Mouse (Mus musculus) limb, embryonic 15.5 days (tissue): ENCODE measurements around the gene Amy1. TPM values are rescaled to one million over a fixed set of nuclear protein-coding genes. Genes with fewer than 3 reads are reported as not detected.
"Not testable (repeated sequence)": the region's sequence is repeated elsewhere in the genome, so short reads cannot be mapped to it uniquely, and the experiment has no call there.

Experiments
- ATAC-seq: fragments of 200-750 bp; cut with Nextera tagmentation; 2 replicates; pipeline ENCODE4 v1.8.0; 2017; ENCODE audit warnings: low read depth, moderate TSS enrichment; ENCODE audit not compliant: insufficient number of reproducible peaks, low FRiP score, low TSS enrichment
- H3K27ac ChIP-seq: fragments of 300-500 bp; sonication (generic); 2 replicates; pipeline ENCODE4 v1.5.1; 2015; ENCODE audit warnings: moderate library complexity, mild to moderate bottlenecking, inconsistent platforms
- H3K27me3 ChIP-seq: fragments of 300-500 bp; sonication (generic); 2 replicates; pipeline ENCODE4 v1.6.1; 2015; ENCODE audit warnings: inconsistent platforms
- H3K36me3 ChIP-seq: fragments of 300-500 bp; sonication (generic); 2 replicates; pipeline ENCODE4 v1.6.1; 2015; ENCODE audit warnings: inconsistent platforms
- H3K4me1 ChIP-seq: fragments of 300-500 bp; sonication (generic); 2 replicates; pipeline ENCODE4 v1.6.1; 2015; ENCODE audit warnings: inconsistent platforms
- H3K4me2 ChIP-seq: fragments of 300-500 bp; sonication (generic); 2 replicates; pipeline ENCODE4 v1.6.1; 2015; ENCODE audit warnings: mild to moderate bottlenecking, inconsistent platforms
- H3K4me3 ChIP-seq: fragments of 300-500 bp; sonication (generic); 2 replicates; pipeline ENCODE4 v1.5.1; 2015; ENCODE audit warnings: mild to moderate bottlenecking, inconsistent platforms
- H3K9ac ChIP-seq: fragments of 300-500 bp; sonication (generic); 2 replicates; pipeline ENCODE4 v1.6.1; 2015; ENCODE audit warnings: inconsistent platforms
- H3K9me3 ChIP-seq: fragments of 300-500 bp; sonication (generic); 2 replicates; pipeline ENCODE4 v1.6.1; 2016; ENCODE audit warnings: inconsistent platforms
- WGBS: fragments of 180-500 bp; shearing (Covaris S2); methylation state at CpG from one replicate; pipeline ENCODE4 v1.1.7; 2015; 5-methylcytosine and 5-hydroxymethylcytosine counted together
- polyA plus RNA-seq: library from polyadenylated mRNA; unstranded; fragments of >200 nt; fragmentation: Nextera tagmentation; extraction: Ambion mirVana; gene quantifications from 2 replicates; pipeline ENCODE4 v1.2.1, GENCODE M21; 2015

The Amy1 gene
- polyA plus RNA-seq, 1 experiment from 2014 or later = 1.4 TPM

DNA sequence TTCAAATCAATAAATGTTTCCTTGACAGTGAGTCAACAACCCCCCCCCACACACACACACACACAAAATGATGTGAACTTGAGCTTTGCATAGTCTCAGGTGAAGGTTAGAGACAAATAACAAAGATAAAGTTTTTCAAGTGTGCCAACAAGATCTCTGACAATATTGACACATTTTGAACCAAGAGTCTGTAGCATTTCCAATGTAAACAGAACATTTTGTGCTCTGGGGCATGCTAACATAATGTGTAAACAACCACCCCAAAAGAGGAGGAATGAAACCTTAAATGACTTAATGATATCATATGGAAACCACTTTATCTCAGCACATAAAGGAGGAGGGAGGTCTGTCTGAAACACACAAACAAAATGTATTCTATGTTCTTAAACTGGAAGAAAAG, 66.8 kb downstream of the Amy1 start:
- no peaks in the 10 kb centered on the region for H3K4me1 ChIP-seq
- no peaks in the 10 kb centered on the region for H3K9me3 ChIP-seq
- H3K9ac ChIP-seq = no peak overlapping the region
- no peak overlapping the region for H3K4me3 ChIP-seq
- ATAC-seq = no peak
- no peak overlapping the region for H3K27ac ChIP-seq
- H3K36me3 ChIP-seq = no peaks in the 10 kb centered on the region
- H3K4me2 ChIP-seq = no peak overlapping the region
- no peaks in the 10 kb centered on the region for H3K27me3 ChIP-seq

GRCm38 (mm10) chr3:113532328-113532727, 74.2 kb downstream of the Amy1 start, which contains the start of gene Amy2a1:
Gene Amy2a1, minus strand, starts transcription at chr3:113532428.
- H3K4me1 ChIP-seq, H3K9me3 ChIP-seq, H3K27me3 ChIP-seq, ATAC-seq, H3K27ac ChIP-seq, H3K36me3 ChIP-seq, H3K4me3 ChIP-seq, H3K4me2 ChIP-seq, H3K9ac ChIP-seq: not testable (repeated sequence)
- 88% methylated on average over 3 of the region's 3 CpGs for WGBS

Other genes with a start within 250 kb of the Amy1 start
- gene Amy2a1, start 74.3 kb downstream of the Amy1 start, polyA plus RNA-seq = 1.2 TPM in 1 of 2 replicates, not detected in the other
- gene Rnpc3, start 23.4 kb upstream of the Amy1 start, polyA plus RNA-seq = 29.7 and 31.2 TPM in 2 replicates